ENCODE assay signal across 26 mouse cellular contexts in the genomic region with DNA sequence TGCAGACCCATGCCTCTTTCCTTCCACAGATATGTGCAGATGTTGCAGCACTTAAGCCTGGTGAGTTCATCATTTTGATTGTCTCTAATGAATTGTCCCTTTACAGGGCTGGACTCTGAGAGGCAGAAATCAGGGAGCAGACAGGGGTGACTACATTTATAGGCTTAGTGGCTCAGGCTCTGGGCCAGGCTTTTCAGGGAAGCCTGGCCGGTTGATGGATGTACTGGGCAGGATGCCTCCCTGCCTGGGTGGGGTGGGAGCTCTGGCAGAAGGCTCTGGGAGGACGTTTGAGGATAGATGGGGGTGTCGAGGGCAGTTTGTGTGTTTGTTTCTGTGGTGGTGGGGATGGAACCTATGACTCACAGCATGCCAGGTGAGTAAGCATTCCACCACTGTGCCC. TPM values are rescaled to one million over a fixed set of nuclear protein-coding genes. Genes with fewer than 3 reads are reported as not detected.
DNase-seq lines count a peak whose midpoint lies in the region; ATAC-seq and TF ChIP-seq lines count a peak whose summit lies in the region.
"Had no signal": no experiment of that assay in that cellular context is flagged by ENCODE, and none has a peak within 500 bp of the region (broad histone marks: within the 10 kb centered on the region; RNA-seq: fewer than 3 reads in every experiment).

No protein-coding gene starts in this region.

- H3K27ac ChIP-seq in hindbrain, postnatal 0 days: no peak overlapping the region
- no peak overlapping the region for H3K27ac ChIP-seq in hindbrain, embryonic 12.5 days
- no peak overlapping the region for H3K27ac ChIP-seq in lung, embryonic 14.5 days (ENCODE audit: low read depth)
- H3K27ac ChIP-seq: embryonic facial prominence, embryonic 15.5 days; kidney, postnatal 0 days; left cerebral cortex, adult 2 months; midbrain, embryonic 12.5 days had no signal

- no peaks in the 10 kb centered on the region for H3K27me3 ChIP-seq in hindbrain, postnatal 0 days (ENCODE audit: insufficient read depth, low read length)
- no peaks in the 10 kb centered on the region for H3K27me3 ChIP-seq in hindbrain, embryonic 12.5 days
- no peaks in the 10 kb centered on the region for H3K27me3 ChIP-seq in lung, embryonic 14.5 days (ENCODE audit: insufficient read depth, low read length)
- H3K27me3 ChIP-seq: embryonic facial prominence, embryonic 15.5 days; midbrain, embryonic 12.5 days; Patski had no signal

- no peak overlapping the region for H3K4me2 ChIP-seq in hindbrain, postnatal 0 days (ENCODE audit: low read depth, low read length)
- H3K4me2 ChIP-seq in hindbrain, embryonic 12.5 days (replicated peaks): no peak overlapping the region
- H3K4me2 ChIP-seq in lung, embryonic 14.5 days: no peak overlapping the region
- H3K4me2 ChIP-seq: embryonic facial prominence, embryonic 15.5 days; midbrain, embryonic 12.5 days had no signal

- no peak for TF ChIP-seq CTCF in hindbrain, postnatal 0 days (IDR thresholded peaks at IDR 0.05; ENCODE audit: low read depth)
- no peak for TF ChIP-seq CTCF in lung, embryonic 14.5 days (IDR thresholded peaks at IDR 0.05; ENCODE audit: low read depth)

- H3K9ac ChIP-seq in hindbrain, postnatal 0 days (replicated peaks; ENCODE audit: low read length): no peak overlapping the region
- H3K9ac ChIP-seq in hindbrain, embryonic 12.5 days: no peak overlapping the region
- H3K9ac ChIP-seq in lung, embryonic 14.5 days: no peak overlapping the region
- H3K9ac ChIP-seq: embryonic facial prominence, embryonic 15.5 days; forebrain, postnatal 0 days; midbrain, embryonic 12.5 days had no signal

- no peaks in the 10 kb centered on the region for H3K36me3 ChIP-seq in hindbrain, postnatal 0 days (ENCODE audit: insufficient read depth, low read length)
- no peaks in the 10 kb centered on the region for H3K36me3 ChIP-seq in hindbrain, embryonic 12.5 days
- no peaks in the 10 kb centered on the region for H3K36me3 ChIP-seq in lung, embryonic 14.5 days (ENCODE audit: insufficient read depth)
- H3K36me3 ChIP-seq: embryonic facial prominence, embryonic 15.5 days; midbrain, embryonic 12.5 days had no signal

- ATAC-seq in hindbrain, postnatal 0 days: peak; percentile 56; the same call in 1 of the 2 replicates
- no peak for ATAC-seq in hindbrain, embryonic 12.5 days (ENCODE audit: low FRiP score)
- no peak for ATAC-seq in lung, embryonic 14.5 days (ENCODE audit: insufficient read depth)
- no peak for ATAC-seq in monocyte, adult 5-6 weeks (replicated peaks; ENCODE audit: insufficient number of reproducible peaks, low FRiP score, low TSS enrichment, poor library complexity, severe bottlenecking)
- ATAC-seq: CD4-positive, CD25-positive, alpha-beta regulatory T cell, adult 4 months; forebrain, postnatal 0 days; inflammation-experienced regulatory T-cells, adult 6 months; Patski had no signal

- H3K9me3 ChIP-seq in hindbrain, postnatal 0 days (ENCODE audit: low read length): no peaks in the 10 kb centered on the region
- H3K9me3 ChIP-seq in hindbrain, embryonic 12.5 days (replicated peaks): no peaks in the 10 kb centered on the region
- no peaks in the 10 kb centered on the region for H3K9me3 ChIP-seq in lung, embryonic 14.5 days (ENCODE audit: low read depth, low read length)
- H3K9me3 ChIP-seq: embryonic facial prominence, embryonic 15.5 days; midbrain, embryonic 12.5 days had no signal

- WGBS in hindbrain, postnatal 0 days: 50% methylated on average over 3 of the region's 3 CpGs
- 80% methylated on average over 3 of the region's 3 CpGs for WGBS in hindbrain, embryonic 12.5 days
- 23% methylated on average over 3 of the region's 3 CpGs for WGBS in lung, embryonic 14.5 days

- DNase-seq in adrenal gland, adult 8-10 months: peak; percentile 28
- DNase-seq in adrenal gland, postnatal 10 days: no peak
- DNase-seq in hindbrain, postnatal 0 days (ENCODE audit: low spot score): peak; percentile 24
- peak; percentile 14 for DNase-seq in lung, embryonic 14.5 days
- no peak for DNase-seq in lung, postnatal 25 days (ENCODE audit: low spot score)
- DNase-seq in lung, postnatal 36 days: peak; percentile 47
- DNase-seq: embryo, embryonic 11 days; forebrain, postnatal 0 days; gastrocnemius, adult 2 months; heart, adult 18-20 months; left cerebral cortex, postnatal 4 days; liver; right cerebral cortex, postnatal 25 days; thymus, adult 18-20 months; thymus, postnatal 4 days had no signal

- no peaks in the 10 kb centered on the region for H3K4me1 ChIP-seq in hindbrain, postnatal 0 days (ENCODE audit: insufficient read depth, low read length)
- H3K4me1 ChIP-seq in hindbrain, embryonic 12.5 days: peaks cover 4% of the 10 kb centered on the region; the same call in 1 of the 2 replicates
- peaks cover 18% of the 10 kb centered on the region; the same call in 1 of the 2 replicates for H3K4me1 ChIP-seq in lung, embryonic 14.5 days (ENCODE audit: insufficient read depth)
- H3K4me1 ChIP-seq: midbrain, embryonic 12.5 days had no signal

- no peak overlapping the region for H3K4me3 ChIP-seq in hindbrain, postnatal 0 days (ENCODE audit: low read length)
- no peak overlapping the region for H3K4me3 ChIP-seq in hindbrain, embryonic 12.5 days
- no peak overlapping the region for H3K4me3 ChIP-seq in lung, embryonic 14.5 days (ENCODE audit: low read depth, low read length)
- H3K4me3 ChIP-seq: embryonic facial prominence, embryonic 15.5 days; gastrocnemius, adult 2 months; left cerebral cortex, adult 2 months; midbrain, embryonic 12.5 days; myocyte had no signal

RNA-seq across cellular contexts. Expression of a gene that starts 53.0 kb away (rescaled TPM):
- total RNA-seq in adrenal gland, adult 8-10 months (2022): 10 to 100 TPM; 41.2 to 57.1 (median 45.4) TPM
- 10 to 100 TPM; 36.0 to 44.6 TPM for total RNA-seq in adrenal gland, postnatal 10 days (2021)
- total RNA-seq in hindbrain, postnatal 0 days (2014; rRNA removed): 63.4 and 80.7 TPM in 2 replicates
- polyA plus RNA-seq in hindbrain, postnatal 0 days (2015; fragmentation: Nextera tagmentation; extraction: Ambion mirVana): 30.8 and 31.8 TPM in 2 replicates
- 33.3 and 35.1 TPM in 2 replicates for polyA plus RNA-seq in hindbrain, embryonic 12.5 days (2016; fragmentation: Nextera tagmentation; extraction: Ambion mirVana)
- polyA plus RNA-seq in lung, embryonic 14.5 days (2014; fragmentation: Nextera tagmentation; extraction: Ambion mirVana): 32.3 and 33.4 TPM in 2 replicates
- 62.5 to 89.1 TPM (median 62.9 TPM) in 3 replicates for total RNA-seq in monocyte, adult 5-6 weeks (2017)

RNA-seq across cellular contexts. Expression of a gene that starts 59.5 kb away (rescaled TPM):
- total RNA-seq in adrenal gland, adult 8-10 months (2022): 10 to 100 TPM; 11.2 to 22.4 (median 19.7) TPM
- total RNA-seq in adrenal gland, postnatal 10 days (2021): 10 to 100 TPM; 21.8 to 27.4 TPM
- total RNA-seq in hindbrain, postnatal 0 days (2014; rRNA removed): 17.6 and 17.7 TPM in 2 replicates
- 9.1 and 9.4 TPM in 2 replicates for polyA plus RNA-seq in hindbrain, postnatal 0 days (2015; fragmentation: Nextera tagmentation; extraction: Ambion mirVana)
- polyA plus RNA-seq in hindbrain, embryonic 12.5 days (2016; fragmentation: Nextera tagmentation; extraction: Ambion mirVana): 13.3 and 13.7 TPM in 2 replicates
- polyA plus RNA-seq in lung, embryonic 14.5 days (2014; fragmentation: Nextera tagmentation; extraction: Ambion mirVana): 15.6 and 16.9 TPM in 2 replicates
- 0.10 to 0.21 TPM in 2 of 3 replicates, not detected in the other for total RNA-seq in monocyte, adult 5-6 weeks (2017)
- total RNA-seq: neutrophil, adult 5-6 weeks had no signal
- polyA plus RNA-seq: inflammation-experienced regulatory T-cells, adult 6 months; myocyte had no signal

Comparison
In these comparisons a context has a peak if more than half of its experiments do, and no peak if none do; other contexts are left out.
1. DNase-seq: peak in adrenal gland, adult 8-10 months (single experiment), hindbrain, postnatal 0 days (single experiment), lung, embryonic 14.5 days (single experiment) and lung, postnatal 36 days (single experiment); none in adrenal gland, postnatal 10 days (single experiment) and lung, postnatal 25 days (single experiment).
2. RNA of a gene that starts 59.5 kb away (total RNA-seq): 21.8 to 27.4 TPM in adrenal gland, postnatal 10 days, 11.2 to 22.4 TPM in adrenal gland, adult 8-10 months and 17.6 to 17.7 TPM in hindbrain, postnatal 0 days; 0.10 to 0.21 TPM in monocyte, adult 5-6 weeks; every median in the first group is over 10 times any median in the second.